Mouse (Mus musculus): ENCODE measurements around the gene Ascc2. TPM values are rescaled to one million over a fixed set of nuclear protein-coding genes. Genes with fewer than 3 reads are reported as not detected.
"Not testable (repeated sequence)": the region's sequence is repeated elsewhere in the genome, so short reads cannot be mapped to it uniquely, and the experiment has no call there.

Gene Ascc2
- total RNA-seq, 2 experiments from 2014 or later, result 20.7 to 44.7 TPM

- ATAC-seq (replicated peaks; ENCODE audit: low FRiP score, low TSS enrichment, poor library complexity, severe bottlenecking), result no peak
Measured at GRCm38 (mm10) chr11:4625931-4626330, 11.6 kb upstream of the Ascc2 start.

GRCm38 (mm10) chr11:4627636-4628035, 9.9 kb upstream of the Ascc2 start:
- ATAC-seq (replicated peaks; ENCODE audit: low FRiP score, low TSS enrichment, poor library complexity, severe bottlenecking), result no peak

DNA sequence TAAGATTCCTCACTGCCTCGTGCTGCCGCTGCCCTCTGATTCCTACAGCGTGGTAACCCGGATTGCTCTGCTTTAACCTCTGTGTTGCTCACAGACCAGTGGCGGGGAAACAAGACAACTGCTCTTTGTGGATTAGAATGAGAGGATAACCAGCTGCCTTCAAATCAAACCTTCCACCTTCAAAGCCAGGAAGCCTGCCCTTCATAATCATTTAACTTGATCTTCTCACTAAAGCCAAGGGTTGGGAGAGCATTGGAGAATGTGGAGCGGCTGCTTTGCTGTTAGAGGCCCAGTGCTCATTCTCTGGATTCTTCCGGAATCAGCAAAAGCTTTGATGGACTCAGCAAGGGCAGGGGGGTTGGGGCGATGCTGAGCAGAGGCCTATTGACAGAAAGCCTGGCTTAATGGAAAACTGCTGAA, 7.7 kb upstream of the Ascc2 start:
- no peak for ATAC-seq (replicated peaks; ENCODE audit: low FRiP score, low TSS enrichment, poor library complexity, severe bottlenecking)

DNA sequence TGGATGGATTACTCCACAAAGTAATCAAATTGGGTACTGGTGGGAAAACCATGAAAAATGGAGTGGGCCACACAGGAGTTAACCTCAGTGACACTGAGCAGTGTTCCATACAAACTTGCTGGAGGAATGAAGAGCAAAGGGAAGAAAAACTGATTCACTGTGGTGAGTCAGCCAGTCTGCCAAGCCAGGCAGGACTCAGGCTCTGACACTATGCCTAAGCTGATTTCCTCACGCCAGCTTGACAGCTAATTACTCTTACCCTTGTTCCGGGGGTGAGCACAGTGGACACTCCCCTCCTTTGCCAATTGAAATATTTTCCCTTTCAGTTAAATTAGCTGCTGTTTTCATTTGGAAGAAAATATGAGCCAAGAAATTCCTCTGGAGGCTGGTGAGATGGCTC, 4.1 kb upstream of the Ascc2 start:
- no peak for ATAC-seq (replicated peaks; ENCODE audit: low FRiP score, low TSS enrichment, poor library complexity, severe bottlenecking)

DNA sequence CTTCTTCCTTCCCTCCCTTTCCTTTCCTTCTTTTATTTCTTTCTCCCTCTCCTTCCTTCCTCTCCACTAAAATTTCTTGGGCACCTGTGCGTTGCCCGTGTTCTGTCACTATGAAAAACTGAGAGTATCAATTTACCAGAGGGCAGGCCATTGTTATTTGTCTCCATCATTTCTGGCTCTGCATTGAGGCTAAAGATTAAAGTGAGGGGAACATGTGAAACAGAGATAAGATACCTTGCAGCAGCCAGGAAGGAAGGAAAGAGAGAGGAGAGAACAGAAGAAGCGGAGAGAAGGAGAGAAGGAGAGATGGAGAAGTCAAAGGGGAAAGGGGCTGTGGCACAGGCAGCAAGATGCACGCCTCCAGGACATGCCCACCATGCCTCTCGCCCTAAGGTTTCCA, 3.2 kb upstream of the Ascc2 start:
- no peak for ATAC-seq (replicated peaks; ENCODE audit: low FRiP score, low TSS enrichment, poor library complexity, severe bottlenecking)

DNA sequence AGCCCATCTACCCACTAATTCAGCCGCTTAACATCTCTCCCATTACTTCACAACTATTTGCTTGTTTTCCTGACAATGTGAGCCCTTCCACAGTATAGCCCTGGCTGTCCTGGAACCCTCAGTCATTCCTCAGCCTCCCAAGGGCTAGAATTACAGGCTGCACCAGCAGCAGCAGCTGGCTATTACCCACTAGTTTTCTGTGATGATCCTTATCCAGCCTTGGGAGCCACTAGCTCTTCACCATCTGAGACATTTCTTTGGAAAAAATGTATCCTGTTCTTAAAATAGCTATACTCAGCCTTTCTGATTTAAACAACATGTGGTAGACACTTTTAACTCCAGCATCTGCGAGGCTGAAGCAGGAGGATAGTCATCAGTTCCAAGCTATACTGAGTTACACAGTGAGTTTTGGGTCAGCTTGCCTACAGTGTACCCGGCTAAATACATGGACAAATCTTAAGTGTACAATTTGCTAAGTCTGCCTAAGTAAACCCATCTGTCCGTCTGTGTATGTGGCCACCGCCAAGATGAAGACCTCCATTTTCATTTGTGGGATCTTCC, 685 bp upstream of the Ascc2 start:
- peak; percentile 25; the same call in 1 of the 2 replicates for ATAC-seq (replicated peaks; ENCODE audit: low FRiP score, low TSS enrichment, poor library complexity, severe bottlenecking)

DNA sequence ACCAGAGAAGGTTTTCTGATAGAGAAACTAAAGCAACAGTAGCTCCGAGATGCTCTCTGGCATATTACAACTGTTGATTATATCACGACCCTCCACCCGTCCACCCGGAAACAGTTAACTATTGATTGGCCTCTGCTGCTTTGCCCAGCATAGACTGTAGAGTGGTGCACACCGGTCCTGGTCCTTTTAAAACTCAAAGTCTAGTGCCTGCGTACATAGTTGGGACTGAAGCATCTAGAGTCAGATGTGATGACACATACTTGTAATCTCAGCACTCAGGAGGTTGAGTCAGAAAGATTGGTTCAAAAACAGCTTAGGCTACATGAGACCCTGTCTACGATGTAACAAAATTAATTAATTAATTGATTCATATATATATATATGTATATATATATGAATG, 714 bp downstream of the Ascc2 start:
- ATAC-seq (replicated peaks; ENCODE audit: low FRiP score, low TSS enrichment, poor library complexity, severe bottlenecking), result peak; percentile 15; the same call in 1 of the 2 replicates

GRCm38 (mm10) chr11:4641185-4641584, 3.6 kb downstream of the Ascc2 start:
- no peak for ATAC-seq (replicated peaks; ENCODE audit: low FRiP score, low TSS enrichment, poor library complexity, severe bottlenecking)

DNA sequence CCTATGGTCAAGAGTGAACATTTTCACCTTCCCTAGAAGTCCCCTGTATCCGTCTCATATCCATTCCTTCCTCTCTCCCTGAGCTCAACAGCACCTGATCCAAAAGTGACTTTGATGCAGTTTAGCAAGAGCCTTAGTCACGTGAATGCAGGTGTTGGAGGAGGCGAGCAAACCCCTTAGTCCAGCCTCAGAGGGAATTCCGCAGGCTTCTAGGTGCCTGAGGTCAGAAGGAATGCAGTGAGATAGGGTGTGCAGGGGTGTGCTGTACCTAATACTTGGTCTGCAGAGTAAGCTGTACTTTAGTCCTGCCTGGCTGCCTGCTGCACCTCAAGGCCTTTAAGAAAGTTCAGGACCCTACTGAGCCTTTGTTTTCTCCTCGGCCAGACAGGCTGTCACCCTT, 6.2 kb downstream of the Ascc2 start:
- no peak for ATAC-seq (replicated peaks; ENCODE audit: low FRiP score, low TSS enrichment, poor library complexity, severe bottlenecking)

- ATAC-seq (replicated peaks; ENCODE audit: low FRiP score, low TSS enrichment, poor library complexity, severe bottlenecking), result not testable (repeated sequence)
Measured at GRCm38 (mm10) chr11:4645180-4645579, 7.6 kb downstream of the Ascc2 start.

DNA sequence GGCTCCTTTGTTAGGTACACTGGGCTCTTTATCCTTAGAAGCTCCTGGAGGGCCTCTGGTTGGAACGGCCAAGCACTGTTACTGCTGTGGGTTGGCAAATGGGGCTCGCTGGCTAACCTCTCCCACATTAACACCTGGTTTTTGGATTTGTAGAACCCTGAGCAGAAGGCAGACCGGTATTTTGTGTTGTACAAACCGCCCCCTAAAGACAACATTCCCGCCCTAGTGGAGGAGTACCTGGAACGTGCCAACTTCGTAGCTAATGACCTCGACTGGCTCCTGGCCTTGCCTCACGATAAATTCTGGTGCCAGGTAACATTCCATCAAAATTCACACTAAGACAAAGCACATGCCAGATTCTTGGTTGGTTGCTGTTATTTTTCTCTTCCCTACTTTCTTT, 8.9 kb downstream of the Ascc2 start:
- ATAC-seq (replicated peaks; ENCODE audit: low FRiP score, low TSS enrichment, poor library complexity, severe bottlenecking), result no peak

DNA sequence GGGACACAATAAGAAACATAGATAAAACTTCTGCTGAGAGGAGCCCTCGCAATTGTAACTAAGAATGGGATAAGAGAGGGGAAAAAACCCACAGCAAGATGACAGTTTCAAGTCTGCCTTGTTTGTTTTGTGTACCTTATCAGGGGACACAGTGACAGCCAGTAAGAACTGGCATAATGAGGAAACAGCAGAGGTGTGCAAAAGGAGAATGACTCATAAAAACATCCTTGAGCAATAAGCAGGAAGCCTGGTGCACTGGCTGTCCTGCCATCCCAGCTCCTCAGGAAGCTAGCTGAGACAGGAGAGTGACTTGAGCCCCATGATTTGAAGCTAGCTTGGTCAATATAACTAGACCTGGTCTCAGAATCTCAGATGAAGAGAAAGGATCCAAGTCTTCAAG, 22.3 kb downstream of the Ascc2 start:
- ATAC-seq (replicated peaks; ENCODE audit: low FRiP score, low TSS enrichment, poor library complexity, severe bottlenecking), result peak; percentile 71

GRCm38 (mm10) chr11:4660309-4661025, 22.9 kb downstream of the Ascc2 start:
- ATAC-seq (replicated peaks; ENCODE audit: low FRiP score, low TSS enrichment, poor library complexity, severe bottlenecking), result no peak

GRCm38 (mm10) chr11:4661324-4661723, 23.8 kb downstream of the Ascc2 start:
- 0 out of 2 replicates have a peak, but pooled peaks have one; percentile 25 for ATAC-seq (replicated peaks; ENCODE audit: low FRiP score, low TSS enrichment, poor library complexity, severe bottlenecking)

GRCm38 (mm10) chr11:4661871-4662495, 24.4 kb downstream of the Ascc2 start:
- ATAC-seq (replicated peaks; ENCODE audit: low FRiP score, low TSS enrichment, poor library complexity, severe bottlenecking), result no peak

DNA sequence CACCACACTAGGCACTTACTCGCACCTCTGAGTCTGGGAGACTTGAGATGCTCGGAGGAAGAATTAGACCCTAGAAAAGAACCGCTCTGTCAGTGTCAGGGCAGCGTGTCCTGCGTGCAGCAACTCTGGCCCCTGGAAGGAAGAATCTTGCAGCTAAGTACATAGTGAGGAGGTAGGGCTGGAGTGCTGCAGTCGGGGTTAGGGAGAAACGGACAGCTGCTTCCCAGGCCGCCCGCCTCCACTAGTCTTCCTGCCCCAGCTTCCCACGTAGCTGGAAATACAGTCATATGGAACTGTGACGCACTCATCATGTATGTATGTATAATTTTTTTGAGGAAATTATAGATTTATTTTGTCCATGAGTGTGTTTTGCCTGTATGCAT, 24.9 kb downstream of the Ascc2 start:
- no peak for ATAC-seq (replicated peaks; ENCODE audit: low FRiP score, low TSS enrichment, poor library complexity, severe bottlenecking)

- no peak for ATAC-seq (replicated peaks; ENCODE audit: low FRiP score, low TSS enrichment, poor library complexity, severe bottlenecking)
Measured at GRCm38 (mm10) chr11:4671736-4672135, 34.2 kb downstream of the Ascc2 start.

- no peak for ATAC-seq (replicated peaks; ENCODE audit: low FRiP score, low TSS enrichment, poor library complexity, severe bottlenecking)
Measured at GRCm38 (mm10) chr11:4674593-4674992, 37.0 kb downstream of the Ascc2 start.

DNA sequence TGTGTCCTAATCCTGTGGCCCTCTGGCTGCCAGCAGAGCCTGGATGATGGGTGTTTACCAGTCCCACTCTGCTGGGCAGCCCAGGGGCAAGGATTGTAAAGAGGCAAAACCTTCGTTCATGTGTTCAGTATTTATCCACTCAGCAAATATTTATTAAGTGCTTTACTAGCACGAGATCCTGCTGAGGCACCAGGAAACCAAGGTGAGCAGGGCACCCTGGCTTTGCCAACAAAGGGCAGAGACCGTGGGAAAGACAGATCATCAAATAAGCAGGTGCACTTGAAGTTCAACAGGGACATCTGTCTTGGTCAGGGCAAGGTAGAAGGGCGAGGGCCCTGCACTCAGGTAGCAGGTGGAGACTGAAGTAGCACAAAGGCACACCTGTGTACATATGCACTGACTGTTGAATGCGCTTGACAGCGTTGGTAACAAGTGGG, 37.6 kb downstream of the Ascc2 start:
- no peak for ATAC-seq (replicated peaks; ENCODE audit: low FRiP score, low TSS enrichment, poor library complexity, severe bottlenecking)

DNA sequence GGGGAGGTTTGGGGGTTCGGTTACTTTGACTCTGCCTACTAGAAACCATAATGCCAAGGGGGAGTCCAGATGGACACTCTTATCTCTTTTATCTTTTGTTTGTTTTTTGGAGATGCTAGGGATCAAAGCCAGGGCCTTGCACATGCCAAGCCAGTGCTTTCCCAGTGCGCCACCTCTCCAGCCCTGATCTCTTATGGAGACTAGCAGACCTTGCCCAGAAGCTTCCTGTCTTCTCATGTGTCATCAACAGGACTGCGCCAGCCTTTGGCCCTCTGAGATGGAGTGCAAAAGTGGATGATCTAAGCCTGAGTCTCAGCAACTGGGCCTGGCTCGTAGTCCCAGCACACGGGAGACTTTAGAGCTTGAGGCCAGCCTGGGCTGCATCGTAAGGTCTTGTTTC, 38.1 kb downstream of the Ascc2 start:
- ATAC-seq (replicated peaks; ENCODE audit: low FRiP score, low TSS enrichment, poor library complexity, severe bottlenecking), result no peak
